Mouse (Mus musculus) intestine, embryonic 16.5 days (tissue): ENCODE results near the gene Scn5a. TPM values are rescaled to one million over a fixed set of nuclear protein-coding genes. Genes with fewer than 3 reads are reported as not detected.
A peak's percentile ranks its signal among the peaks of the same experiment; 100 is the strongest.

Experiments used
- ATAC-seq: fragments of 200-750 bp; cut with Nextera tagmentation; 2 replicates; pipeline ENCODE4 v1.8.0; 2017; ENCODE audit warnings: moderate TSS enrichment, moderate library complexity
- H3K27ac ChIP-seq: fragments of 300-500 bp; sonication (generic); 2 replicates; pipeline ENCODE4 v1.5.1; 2014; ENCODE audit warnings: mild to moderate bottlenecking, low read length
- H3K27me3 ChIP-seq: fragments of 300-500 bp; sonication (generic); replicated peaks from 2 replicates; pipeline ENCODE4 v1.6.1; 2014; ENCODE audit warnings: low read length, control low read depth, mixed read lengths; ENCODE audit not compliant: control insufficient read depth, insufficient read depth
- H3K36me3 ChIP-seq: fragments of 300-500 bp; sonication (generic); 2 replicates; pipeline ENCODE4 v1.6.1; 2014; ENCODE audit warnings: low read length, control low read depth; ENCODE audit not compliant: control insufficient read depth, insufficient read depth
- H3K4me1 ChIP-seq: fragments of 300-500 bp; sonication (generic); 2 replicates; pipeline ENCODE4 v1.6.1; 2014; ENCODE audit warnings: low read length, control low read depth, mixed read lengths; ENCODE audit not compliant: control insufficient read depth, insufficient read depth
- H3K4me2 ChIP-seq: fragments of 300-500 bp; sonication (generic); 2 replicates; pipeline ENCODE4 v1.6.1; 2014; ENCODE audit warnings: low read depth, low read length, control low read depth
- H3K4me3 ChIP-seq: fragments of 300-500 bp; sonication (generic); 2 replicates; pipeline ENCODE4 v1.5.1; 2014; ENCODE audit warnings: mild to moderate bottlenecking, low read length
- H3K9ac ChIP-seq: fragments of 300-500 bp; sonication (generic); 2 replicates; pipeline ENCODE4 v1.6.1; 2014; ENCODE audit warnings: low read depth, low read length
- H3K9me3 ChIP-seq: fragments of 300-500 bp; sonication (generic); 2 replicates; pipeline ENCODE4 v1.6.1; 2016; ENCODE audit warnings: low read length, control low read depth; ENCODE audit not compliant: control insufficient read depth
- WGBS: fragments of 180-500 bp; shearing (Covaris S2); extraction: QIAGEN DNeasy Blood & Tissue Kit; methylation state at CpG from one replicate; pipeline ENCODE4 v1.1.7; 2014; 5-methylcytosine and 5-hydroxymethylcytosine counted together
- polyA plus RNA-seq: library from polyadenylated mRNA; unstranded; fragments of >200 nt; fragmentation: Nextera tagmentation; extraction: Ambion mirVana; gene quantifications from 2 replicates; pipeline ENCODE4 v1.2.1, GENCODE M21; 2015

Scn5a gene
- 0.26 and 0.29 TPM in 2 replicates for polyA plus RNA-seq

DNA sequence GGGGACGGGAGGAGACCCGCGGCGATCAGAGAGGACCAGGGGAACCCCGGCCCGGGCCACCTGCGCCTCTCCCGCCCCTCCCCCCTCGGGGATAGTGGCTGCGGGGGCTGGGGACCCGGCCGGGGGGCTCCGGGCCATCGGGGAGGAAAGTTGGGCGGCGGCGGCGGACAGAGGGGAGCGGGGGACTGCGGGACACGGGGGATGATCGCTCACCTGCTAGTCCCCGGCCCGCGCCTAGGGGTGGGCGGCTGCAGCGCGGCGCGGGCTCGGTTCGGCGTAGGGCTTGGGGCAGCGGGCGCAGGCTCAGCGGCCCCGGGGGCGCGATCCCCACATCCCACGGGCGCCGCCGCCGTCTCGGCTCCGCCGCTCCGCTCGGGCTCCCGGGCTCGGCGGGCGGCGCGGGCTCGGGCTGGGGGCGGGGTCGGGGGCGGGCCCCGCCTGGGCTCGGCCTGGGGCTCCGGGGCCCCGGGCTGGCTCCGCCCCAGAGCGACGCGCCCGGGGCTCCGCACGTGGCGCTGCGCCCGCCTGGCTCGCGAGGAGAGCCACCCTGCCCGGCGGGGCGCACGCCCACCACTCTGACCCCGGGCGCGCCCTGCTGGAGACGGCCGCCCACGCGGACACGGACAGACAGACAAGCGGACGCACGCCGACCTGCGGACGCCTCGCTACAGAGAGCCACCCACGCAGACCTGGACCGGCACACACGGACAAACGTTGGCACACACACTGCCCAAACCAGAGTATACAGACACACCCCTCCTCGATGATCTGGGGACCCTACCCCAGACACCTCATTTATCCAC, at the start of gene Scn5a:
Scn5a (minus strand) TSS at position 381 of the 803 bp plus-strand sequence.
- Histone ChIP-seq H3K4me1 (peaks cover 9% of the 10 kb centered on the region), H3K27ac (no peak within 1 kb of the TSS), H3K9me3 (no peaks in the 10 kb centered on the region), H3K36me3 (no peaks in the 10 kb centered on the region), H3K4me2 (peak within 1 kb of the TSS; percentile 98), H3K4me3 (peak within 1 kb of the TSS; percentile 60), H3K9ac (peak within 1 kb of the TSS; percentile 64), H3K27me3 (peaks cover 56% of the 10 kb centered on the region)
- WGBS: 1% methylated on average over 68 of the region's 99 CpGs
- ATAC-seq: peak; percentile 88

DNA sequence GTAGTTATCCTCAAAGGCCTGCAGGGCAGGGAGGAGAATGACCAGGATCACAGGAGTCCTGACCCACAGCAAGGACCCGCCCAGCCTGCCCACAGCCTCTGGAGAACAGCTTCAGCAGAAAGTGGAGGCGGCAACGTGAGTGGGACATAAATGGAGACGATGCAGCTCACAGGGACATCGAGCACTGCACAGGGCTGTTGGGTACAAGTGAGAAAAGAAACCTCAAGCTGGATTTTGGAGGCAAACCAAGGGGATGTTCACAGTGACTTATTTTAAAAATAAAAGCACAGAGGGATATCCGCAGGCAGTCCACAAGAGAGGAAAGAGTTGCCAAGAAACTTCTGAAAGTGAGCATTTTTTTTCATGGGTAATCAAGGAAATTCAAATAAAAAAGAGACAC, 48.4 kb upstream of the Scn5a start:
- WGBS: 71% methylated on average over 6 of the region's 6 CpGs
- Histone ChIP-seq H3K9ac (no peak overlapping the region), H3K4me3 (no peak overlapping the region), H3K27ac (no peak overlapping the region), H3K27me3 (no peaks in the 10 kb centered on the region), H3K4me1 (0 out of 2 replicates have a peak, but pooled peaks cover 2% of the 10 kb centered on the region), H3K9me3 (no peaks in the 10 kb centered on the region), H3K4me2 (no peak overlapping the region), H3K36me3 (no peaks in the 10 kb centered on the region)
- no peak for ATAC-seq

DNA sequence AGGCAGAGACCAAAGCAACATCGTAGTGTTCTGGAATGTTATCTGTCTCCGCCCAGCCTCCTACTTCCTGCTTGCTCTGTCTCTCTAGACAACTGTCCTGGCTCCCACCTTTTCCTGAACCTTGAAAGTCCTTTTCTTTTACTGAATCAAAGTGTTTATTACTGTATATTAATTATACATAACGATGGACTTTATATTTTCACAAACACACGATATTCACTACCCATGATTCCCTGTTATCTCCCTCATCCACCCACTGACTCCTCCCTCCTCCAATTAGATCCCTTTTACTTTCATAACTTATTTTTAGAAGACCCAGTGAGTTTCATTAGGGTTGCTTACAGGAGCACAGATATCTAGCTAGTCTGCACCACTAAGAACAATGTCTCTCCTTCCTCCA, 45.3 kb upstream of the Scn5a start:
- Histone ChIP-seq H3K9ac (no peak overlapping the region), H3K4me1 (no peaks in the 10 kb centered on the region), H3K4me3 (no peak overlapping the region), H3K9me3 (no peaks in the 10 kb centered on the region), H3K36me3 (no peaks in the 10 kb centered on the region), H3K27ac (no peak overlapping the region), H3K27me3 (no peaks in the 10 kb centered on the region), H3K4me2 (no peak overlapping the region)
- ATAC-seq: no peak
- 74% methylated on average over 4 of the region's 4 CpGs for WGBS

DNA sequence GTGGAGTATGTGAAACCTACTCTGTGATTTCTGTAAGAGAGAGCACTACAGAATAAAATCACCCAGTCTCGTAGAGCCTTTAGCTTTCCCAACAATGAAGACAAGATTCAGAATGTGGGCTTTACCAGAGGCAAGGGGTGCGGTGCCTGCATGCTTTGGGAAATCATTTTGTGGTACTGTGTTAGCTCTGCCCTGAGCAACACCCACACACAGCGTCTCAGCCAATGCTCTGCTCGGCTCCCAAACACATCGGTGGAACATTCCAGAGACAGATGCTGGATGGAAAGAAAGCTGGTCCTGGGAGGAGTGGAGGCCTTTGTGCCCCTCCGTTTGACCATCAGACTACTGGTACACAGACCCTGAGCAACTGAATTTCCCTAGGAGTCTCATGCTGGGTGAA, 36.0 kb upstream of the Scn5a start:
- Histone ChIP-seq H3K4me1 (no peaks in the 10 kb centered on the region), H3K9me3 (no peaks in the 10 kb centered on the region), H3K4me3 (no peak overlapping the region), H3K4me2 (no peak overlapping the region), H3K36me3 (no peaks in the 10 kb centered on the region), H3K27me3 (no peaks in the 10 kb centered on the region), H3K27ac (no peak overlapping the region), H3K9ac (no peak overlapping the region)
- 72% methylated on average over 6 of the region's 6 CpGs for WGBS
- ATAC-seq: no peak

DNA sequence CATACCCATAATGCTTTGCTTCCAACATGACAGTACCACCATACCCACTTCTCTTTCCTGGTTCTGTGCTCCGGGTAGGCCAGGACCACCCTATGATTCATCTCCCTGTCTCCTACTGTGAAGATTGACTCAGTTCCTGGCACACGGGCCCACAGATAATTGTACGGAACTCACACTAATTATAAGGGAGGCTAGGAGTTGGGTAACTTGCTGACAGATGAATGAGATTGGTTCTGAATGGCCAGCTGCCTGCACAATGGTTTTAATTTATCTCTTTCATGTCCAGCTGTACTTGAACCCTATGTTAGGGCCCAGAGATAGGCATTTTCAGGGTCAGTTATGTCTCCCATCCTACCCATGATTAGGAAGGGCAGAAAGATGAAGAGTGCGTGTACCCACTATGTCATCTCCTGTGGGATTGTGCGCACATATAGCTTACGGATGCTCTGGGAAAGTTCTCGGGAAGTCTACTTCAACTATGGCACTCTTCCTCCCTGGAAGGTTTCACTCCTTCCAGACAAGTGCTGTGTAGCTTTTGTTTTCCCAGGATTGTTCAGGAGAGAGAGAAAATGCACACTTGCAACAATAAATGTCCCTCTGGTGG, 31.8 kb upstream of the Scn5a start:
- Histone ChIP-seq H3K36me3 (no peaks in the 10 kb centered on the region), H3K9ac (no peak overlapping the region), H3K4me3 (no peak overlapping the region), H3K27me3 (no peaks in the 10 kb centered on the region), H3K4me2 (no peak overlapping the region), H3K27ac (no peak overlapping the region), H3K9me3 (no peaks in the 10 kb centered on the region), H3K4me1 (no peaks in the 10 kb centered on the region)
- no peak for ATAC-seq
- WGBS: 85% methylated on average over 7 of the region's 7 CpGs

DNA sequence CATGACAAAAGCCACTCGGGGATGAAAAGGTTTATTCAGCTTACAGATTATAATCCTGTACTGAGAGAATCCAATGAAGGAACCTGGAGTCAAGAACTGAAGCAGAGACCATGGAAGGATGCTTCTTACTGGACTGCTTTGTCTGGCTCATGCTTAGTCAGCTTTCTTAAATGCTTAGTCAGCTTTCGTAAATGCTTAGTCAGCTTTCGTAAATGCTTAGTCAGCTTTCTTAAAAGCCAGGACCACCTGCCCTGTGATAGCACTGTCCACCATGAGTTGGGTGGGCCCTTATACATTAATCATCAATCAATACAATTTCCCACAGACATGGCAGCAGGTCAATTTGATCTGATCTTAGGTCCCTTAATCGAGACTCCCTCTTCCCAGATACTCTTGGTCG, 28.1 kb upstream of the Scn5a start:
- no peaks in the 10 kb centered on the region for H3K27me3 ChIP-seq
- no peak overlapping the region for H3K9ac ChIP-seq
- H3K27ac ChIP-seq: no peak overlapping the region
- ATAC-seq: no peak
- 88% methylated on average over 5 of the region's 5 CpGs for WGBS
- no peak overlapping the region for H3K4me2 ChIP-seq
- H3K9me3 ChIP-seq: no peaks in the 10 kb centered on the region
- H3K4me3 ChIP-seq: no peak overlapping the region
- no peaks in the 10 kb centered on the region for H3K4me1 ChIP-seq
- H3K36me3 ChIP-seq: no peaks in the 10 kb centered on the region

DNA sequence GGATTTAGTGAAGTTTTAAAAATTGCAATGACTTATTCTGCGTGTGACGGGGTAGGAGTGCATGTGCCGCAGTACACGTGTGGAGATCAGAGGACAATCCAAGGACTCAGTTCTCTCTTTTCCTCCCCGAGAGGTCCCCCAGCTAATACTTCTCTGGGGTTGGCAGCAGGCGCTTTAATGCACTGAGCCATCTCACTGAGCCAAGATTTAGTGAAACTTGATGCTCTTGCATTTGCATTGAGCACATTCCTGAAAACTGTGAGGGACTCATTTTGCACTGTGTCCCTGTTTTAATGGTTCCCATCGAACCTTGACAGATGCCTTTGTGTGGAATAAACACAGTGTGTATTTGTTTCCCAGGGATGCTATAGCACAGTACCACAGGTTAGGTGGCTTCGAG, 25.8 kb upstream of the Scn5a start:
- Histone ChIP-seq H3K27me3 (no peaks in the 10 kb centered on the region), H3K9me3 (no peaks in the 10 kb centered on the region), H3K4me2 (no peak overlapping the region), H3K36me3 (no peaks in the 10 kb centered on the region), H3K9ac (no peak overlapping the region), H3K27ac (no peak overlapping the region), H3K4me1 (no peaks in the 10 kb centered on the region), H3K4me3 (no peak overlapping the region)
- WGBS: 65% methylated on average over 8 of the region's 8 CpGs
- ATAC-seq: no peak

DNA sequence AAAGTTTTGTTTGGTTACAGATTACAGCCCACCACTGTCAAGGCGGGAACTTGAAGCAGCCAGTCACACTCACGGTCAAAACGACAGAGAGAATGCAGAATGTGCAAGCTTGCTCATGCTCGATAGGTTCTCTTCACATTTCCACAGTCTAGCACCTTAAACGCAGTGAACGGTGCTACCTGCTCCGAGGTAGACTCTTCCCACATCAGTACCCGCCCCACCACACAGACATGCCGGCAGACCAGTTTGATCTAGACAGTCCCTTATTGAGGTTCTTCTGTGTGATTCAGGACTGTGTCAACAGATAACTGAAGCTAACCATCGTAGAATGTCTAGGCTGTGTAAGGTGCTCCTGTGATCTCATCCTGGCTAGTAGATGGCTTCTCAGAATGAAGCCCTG, 19.7 kb upstream of the Scn5a start:
- no peak overlapping the region for H3K9ac ChIP-seq
- H3K4me3 ChIP-seq: no peak overlapping the region
- no peaks in the 10 kb centered on the region for H3K36me3 ChIP-seq
- H3K9me3 ChIP-seq: no peaks in the 10 kb centered on the region
- no peak for ATAC-seq
- H3K27ac ChIP-seq: no peak overlapping the region
- no peak overlapping the region for H3K4me2 ChIP-seq
- no peaks in the 10 kb centered on the region for H3K4me1 ChIP-seq
- H3K27me3 ChIP-seq: no peaks in the 10 kb centered on the region
- WGBS: 72% methylated on average over 10 of the region's 10 CpGs

DNA sequence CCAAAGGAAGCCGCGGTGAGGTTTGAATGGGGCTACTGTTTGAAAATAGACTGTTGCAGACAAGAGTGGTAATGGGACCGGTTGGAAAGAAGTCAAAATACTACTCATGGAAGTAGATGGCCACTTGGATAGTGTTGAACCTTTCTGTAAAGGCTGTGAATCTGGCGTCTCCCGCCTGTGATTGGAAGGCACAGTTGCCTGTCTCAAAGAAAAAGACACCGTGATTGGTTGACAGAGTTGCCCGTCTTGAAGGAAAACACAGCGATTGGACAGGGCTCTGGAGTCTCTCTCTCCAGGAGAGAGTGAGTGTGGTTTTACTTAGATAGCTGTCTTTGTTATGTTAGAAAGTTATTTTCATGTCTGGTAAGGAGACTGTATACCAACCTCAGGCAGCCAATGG, 18.5 kb upstream of the Scn5a start:
- H3K9ac ChIP-seq: no peak overlapping the region
- no peak overlapping the region for H3K4me3 ChIP-seq
- H3K27ac ChIP-seq: no peak overlapping the region
- H3K9me3 ChIP-seq: no peaks in the 10 kb centered on the region
- no peak overlapping the region for H3K4me2 ChIP-seq
- no peaks in the 10 kb centered on the region for H3K36me3 ChIP-seq
- ATAC-seq: no peak
- WGBS: 79% methylated on average over 8 of the region's 8 CpGs
- no peaks in the 10 kb centered on the region for H3K4me1 ChIP-seq
- H3K27me3 ChIP-seq: no peaks in the 10 kb centered on the region
